Mouse (Mus musculus) forebrain, embryonic 11.5 days (tissue): ENCODE measurements around the gene Sdad1. TPM values are rescaled to one million over a fixed set of nuclear protein-coding genes. Genes with fewer than 3 reads are reported as not detected.

Experiments used
- ATAC-seq: fragments of 200-750 bp; cut with Nextera tagmentation; replicated peaks from 2 replicates; pipeline ENCODE4 v1.8.0; 2017; ENCODE audit warnings: moderate TSS enrichment; ENCODE audit not compliant: low FRiP score
- DNase-seq: peaks from one replicate; pipeline ENCODE4 v3.0.0-alpha.2; 2017; ENCODE audit warnings: low spot score
- H3K27ac ChIP-seq: fragments of 300-500 bp; sonication (generic); 2 replicates; pipeline ENCODE4 v1.5.1; 2014; ENCODE audit warnings: low read depth, low read length
- H3K27me3 ChIP-seq: fragments of 300-500 bp; sonication (generic); 2 replicates; pipeline ENCODE4 v1.6.1; 2014; ENCODE audit warnings: mild to moderate bottlenecking, low read length, mixed read lengths; ENCODE audit not compliant: control insufficient read depth, insufficient read depth
- H3K36me3 ChIP-seq: fragments of 300-500 bp; sonication (generic); 2 replicates; pipeline ENCODE4 v1.6.1; 2014; ENCODE audit warnings: mild to moderate bottlenecking, low read length, moderate library complexity, mixed read lengths; ENCODE audit not compliant: control insufficient read depth, insufficient read depth
- H3K4me1 ChIP-seq: fragments of 300-500 bp; sonication (generic); replicated peaks from 2 replicates; pipeline ENCODE4 v1.6.1; 2014; ENCODE audit warnings: low read length, mixed read lengths; ENCODE audit not compliant: control insufficient read depth, insufficient read depth
- H3K4me2 ChIP-seq: fragments of 300-500 bp; sonication (generic); 2 replicates; pipeline ENCODE4 v1.6.1; 2014; ENCODE audit warnings: low read depth, mild to moderate bottlenecking, low read length, moderate library complexity, mixed read lengths; ENCODE audit not compliant: severe bottlenecking
- H3K4me3 ChIP-seq: fragments of 300-500 bp; sonication (generic); 2 replicates; pipeline ENCODE4 v1.5.1; 2014; ENCODE audit warnings: low read depth, low read length
- H3K9ac ChIP-seq: fragments of 300-500 bp; sonication (generic); 2 replicates; pipeline ENCODE4 v1.6.1; 2014; ENCODE audit warnings: low read length
- H3K9me3 ChIP-seq: fragments of 300-500 bp; sonication (generic); 2 replicates; pipeline ENCODE4 v1.6.1; 2016; ENCODE audit warnings: low read length, mixed read lengths; ENCODE audit not compliant: control insufficient read depth
- WGBS: fragments of 180-500 bp; shearing (Covaris S2); extraction: QIAGEN DNeasy Blood & Tissue Kit; methylation state at CpG from one replicate; pipeline ENCODE4 v1.1.7; 2014; 5-methylcytosine and 5-hydroxymethylcytosine counted together
- polyA plus RNA-seq: library from polyadenylated mRNA; unstranded; fragments of >200 nt; fragmentation: Nextera tagmentation; extraction: Ambion mirVana; gene quantifications from 2 replicates; pipeline ENCODE4 v1.2.1, GENCODE M21; 2014

The Sdad1 gene
- polyA plus RNA-seq, 1 experiment from 2014 or later: 36.8 TPM

DNA sequence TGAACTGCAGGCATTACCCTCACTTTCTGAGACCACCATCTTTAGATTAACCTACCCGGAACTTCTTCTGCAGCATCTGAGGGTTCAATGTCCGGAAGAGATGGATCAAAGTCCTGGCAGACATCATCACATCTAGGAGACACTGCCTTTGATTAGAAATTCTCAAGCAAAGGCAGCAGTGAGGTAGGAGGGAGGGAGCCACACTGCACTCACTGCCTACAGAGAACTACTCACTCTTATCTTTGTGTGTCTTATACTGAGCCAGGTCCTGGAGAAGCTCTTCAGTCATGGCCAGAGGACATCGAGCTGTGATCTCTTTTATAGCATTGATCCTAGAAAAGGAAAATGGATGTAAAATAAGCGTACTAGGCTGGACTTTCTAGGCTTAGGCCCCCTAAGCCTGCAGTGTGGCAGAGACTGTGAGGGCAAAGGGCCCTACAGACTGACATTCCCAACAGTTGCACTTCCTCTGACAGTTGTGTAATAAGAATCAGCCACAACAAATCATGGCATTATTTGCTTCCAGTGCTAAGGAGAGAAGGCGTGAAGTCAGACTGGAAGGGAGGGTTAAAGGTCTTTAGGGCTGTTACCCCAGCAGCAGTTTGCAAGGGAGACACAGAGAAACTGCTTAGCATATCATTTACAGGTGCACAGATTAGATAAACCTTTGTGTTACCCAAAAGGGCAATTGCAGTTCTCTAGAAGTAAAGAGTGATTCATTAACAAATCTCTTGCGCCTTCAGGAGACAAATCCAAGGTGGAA, 18.4 kb downstream of the Sdad1 start:
- H3K9me3 ChIP-seq: no peaks in the 10 kb centered on the region
- 91% methylated on average over 6 of the region's 6 CpGs for WGBS
- no peak for ATAC-seq
- H3K9ac ChIP-seq: no peak overlapping the region
- H3K27ac ChIP-seq: no peak overlapping the region
- no peak overlapping the region for H3K4me3 ChIP-seq
- peaks cover 10% of the 10 kb centered on the region for H3K36me3 ChIP-seq
- H3K4me2 ChIP-seq: no peak overlapping the region
- no peak for DNase-seq
- H3K4me1 ChIP-seq: no peaks in the 10 kb centered on the region
- H3K27me3 ChIP-seq: no peaks in the 10 kb centered on the region

DNA sequence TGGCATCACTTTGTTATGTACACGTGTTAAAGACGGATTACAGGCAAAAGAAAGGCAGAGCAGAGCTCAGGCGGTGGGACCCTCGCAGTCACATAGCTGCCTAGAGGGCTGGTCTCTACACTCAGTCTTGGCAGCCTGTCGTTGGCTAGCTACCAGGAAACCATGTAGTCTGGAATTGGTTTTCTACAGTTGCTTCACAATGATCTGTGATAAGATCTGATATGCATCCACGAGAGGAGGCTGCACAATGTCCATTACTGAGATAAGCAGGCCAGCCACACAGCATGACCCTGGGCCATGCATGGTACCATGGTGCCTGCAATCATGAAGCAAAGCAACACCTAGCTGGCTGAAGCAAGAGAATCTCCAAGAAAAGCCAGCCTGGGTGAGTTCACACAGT, 22.4 kb downstream of the Sdad1 start:
- ATAC-seq: no peak

DNA sequence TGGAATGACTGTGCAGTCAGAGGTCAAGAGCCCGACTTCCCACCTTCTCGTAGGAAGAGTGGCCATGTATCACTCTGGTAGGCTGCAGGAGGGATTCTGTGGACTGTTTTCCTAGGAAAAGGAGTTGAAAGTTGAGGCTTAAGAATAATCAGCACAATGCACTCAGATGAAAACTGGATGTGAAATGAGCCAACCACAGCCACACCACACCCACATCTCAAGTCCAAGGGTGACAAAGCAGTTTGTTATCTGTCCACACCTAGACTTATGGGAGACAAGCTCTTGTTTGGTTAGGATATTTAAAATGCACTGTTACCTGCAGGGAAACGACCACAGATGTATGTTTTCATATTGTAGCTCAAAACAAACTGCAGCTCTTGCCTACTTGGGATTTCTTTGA, 27.2 kb downstream of the Sdad1 start:
- no peak overlapping the region for H3K4me2 ChIP-seq
- H3K27me3 ChIP-seq: no peaks in the 10 kb centered on the region
- DNase-seq: no peak
- no peak overlapping the region for H3K27ac ChIP-seq
- no peak overlapping the region for H3K4me3 ChIP-seq
- no peak for ATAC-seq
- H3K9ac ChIP-seq: no peak overlapping the region
- H3K36me3 ChIP-seq: peaks cover under 1% of the 10 kb centered on the region; the same call in 1 of the 2 replicates
- no peaks in the 10 kb centered on the region for H3K4me1 ChIP-seq
- WGBS: 79% methylated on average over 3 of the region's 3 CpGs
- H3K9me3 ChIP-seq: no peaks in the 10 kb centered on the region

More for the DNA sequence above, 22.4 kb downstream of the Sdad1 start:
- no peak overlapping the region for H3K4me2 ChIP-seq
- peaks cover 10% of the 10 kb centered on the region for H3K36me3 ChIP-seq
- H3K4me1 ChIP-seq: no peaks in the 10 kb centered on the region
- 89% methylated on average over 6 of the region's 6 CpGs for WGBS
- no peak overlapping the region for H3K9ac ChIP-seq
- H3K4me3 ChIP-seq: no peak overlapping the region
- DNase-seq: no peak
- no peaks in the 10 kb centered on the region for H3K27me3 ChIP-seq
- H3K27ac ChIP-seq: no peak overlapping the region
- no peaks in the 10 kb centered on the region for H3K9me3 ChIP-seq

DNA sequence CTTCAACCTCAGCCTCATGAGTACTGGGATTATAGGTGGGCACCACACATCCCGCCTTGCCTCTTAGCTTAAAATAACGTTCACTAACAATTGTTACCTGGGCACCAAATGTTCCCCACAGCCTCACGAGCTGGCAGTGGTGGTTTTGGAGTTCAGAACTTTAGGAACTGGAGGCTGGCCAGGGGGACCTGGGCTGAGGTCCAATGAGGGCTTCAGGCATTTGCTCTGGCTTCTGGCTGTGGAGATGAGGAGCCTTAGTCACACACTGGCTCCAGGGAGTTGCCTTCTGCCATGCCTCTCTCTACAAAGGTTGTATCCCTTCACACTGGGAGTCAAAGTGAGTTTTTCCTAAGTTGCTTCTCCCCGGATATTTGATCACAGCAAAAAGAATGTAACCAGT, 27.7 kb downstream of the Sdad1 start:
- H3K9me3 ChIP-seq: no peaks in the 10 kb centered on the region
- no peaks in the 10 kb centered on the region for H3K4me1 ChIP-seq
- no peak overlapping the region for H3K4me3 ChIP-seq
- no peaks in the 10 kb centered on the region; the same call in 1 of the 2 replicates for H3K36me3 ChIP-seq
- H3K27me3 ChIP-seq: no peaks in the 10 kb centered on the region
- DNase-seq (no peak), ATAC-seq (no peak)
- H3K9ac ChIP-seq: no peak overlapping the region
- WGBS: 82% methylated on average over 4 of the region's 4 CpGs
- no peak overlapping the region for H3K4me2 ChIP-seq
- H3K27ac ChIP-seq: no peak overlapping the region

DNA sequence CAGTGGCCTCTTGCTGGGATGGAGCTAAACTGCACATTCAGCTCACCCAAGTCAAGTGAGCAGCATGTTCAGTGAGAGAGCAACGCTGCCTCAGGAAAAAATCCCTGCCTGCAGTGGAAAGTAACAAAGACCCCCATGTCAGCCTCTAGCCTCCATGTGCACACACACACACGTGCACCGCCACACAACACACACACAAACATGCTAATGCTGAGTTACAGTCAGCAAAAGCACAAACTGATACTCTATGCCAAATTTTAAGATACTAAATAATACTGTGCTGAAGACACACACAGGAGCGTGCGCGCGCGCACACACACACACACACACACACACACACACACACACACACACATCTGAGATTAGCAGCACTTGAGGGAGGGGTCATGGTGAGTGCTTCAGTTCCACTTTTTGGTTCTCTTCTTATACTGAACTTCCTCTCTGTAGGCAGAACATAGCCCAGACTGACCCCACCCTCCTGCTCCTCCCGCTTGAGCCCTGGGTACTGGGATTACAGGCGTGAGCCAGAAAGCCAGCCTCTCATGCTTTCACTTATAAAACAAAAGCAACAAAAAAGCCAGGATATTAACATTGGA, 31.2 kb downstream of the Sdad1 start:
- DNase-seq (no peak), ATAC-seq (no peak)
- H3K4me2 ChIP-seq: no peak overlapping the region
- H3K4me3 ChIP-seq: no peak overlapping the region
- H3K36me3 ChIP-seq: no peaks in the 10 kb centered on the region
- no peak overlapping the region for H3K27ac ChIP-seq
- 84% methylated on average over 10 of the region's 10 CpGs for WGBS
- H3K27me3 ChIP-seq: no peaks in the 10 kb centered on the region
- H3K9ac ChIP-seq: no peak overlapping the region
- H3K9me3 ChIP-seq: no peaks in the 10 kb centered on the region
- no peaks in the 10 kb centered on the region for H3K4me1 ChIP-seq

DNA sequence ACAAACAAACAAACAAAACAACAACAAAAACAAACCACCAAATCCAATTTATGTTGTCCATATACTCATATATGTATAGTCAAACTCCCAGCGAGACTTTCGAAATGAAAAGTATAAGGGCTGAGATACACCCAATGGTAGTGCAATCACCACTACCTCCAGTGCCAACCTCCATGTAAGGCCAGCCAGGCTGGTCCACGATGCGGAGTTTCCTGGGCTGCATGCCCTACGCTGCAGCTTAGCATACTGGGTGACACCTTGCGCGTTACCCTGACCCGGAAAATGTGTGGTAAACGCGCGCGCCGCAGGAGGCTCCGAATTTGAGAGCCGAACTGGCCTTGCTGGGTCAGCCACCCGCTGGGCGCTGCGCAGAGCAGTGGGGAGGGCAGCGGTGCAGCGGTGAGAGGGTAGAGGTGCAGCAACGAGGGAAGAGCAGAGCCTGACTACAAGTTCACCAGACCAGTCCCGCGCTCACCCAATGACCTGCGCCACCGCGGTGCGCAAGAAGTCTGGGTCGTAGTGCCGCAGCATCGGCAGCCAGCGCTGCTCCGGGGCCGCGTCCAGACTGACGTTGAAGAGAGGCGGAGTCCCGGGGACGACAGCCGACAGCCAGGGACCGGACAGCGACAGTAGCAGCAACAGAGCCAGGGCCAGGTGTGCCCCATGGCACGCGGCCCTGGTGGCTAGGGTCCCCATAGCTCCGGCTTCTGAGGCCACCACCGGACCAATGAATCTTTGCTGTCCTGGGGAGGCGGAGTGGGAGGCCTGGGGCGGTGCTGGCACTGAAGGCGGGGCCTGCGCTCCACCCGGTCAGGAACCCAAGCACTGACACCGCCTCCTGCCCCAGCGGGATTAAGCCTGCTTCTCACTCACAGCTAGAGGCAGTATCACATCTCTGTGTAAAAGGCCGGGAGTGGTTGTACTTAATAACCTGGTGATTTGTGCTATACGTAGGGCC, 32.6 kb downstream of the Sdad1 start, which contains the start of gene Naaa:
Gene Naaa (minus strand): TSS at position 734 of the 958 bp plus-strand sequence.
- no peaks in the 10 kb centered on the region for H3K27me3 ChIP-seq
- no peak within 1 kb of the TSS for H3K27ac ChIP-seq
- peak within 1 kb of the TSS; percentile 55 for H3K9ac ChIP-seq
- DNase-seq (peak; percentile 86), ATAC-seq (peak; percentile 88)
- no peaks in the 10 kb centered on the region for H3K36me3 ChIP-seq
- peak within 1 kb of the TSS; percentile 65 for H3K4me3 ChIP-seq
- peak within 1 kb of the TSS; percentile 91 for H3K4me2 ChIP-seq
- no peaks in the 10 kb centered on the region for H3K4me1 ChIP-seq
- H3K9me3 ChIP-seq: no peaks in the 10 kb centered on the region
- WGBS: 3% methylated on average over 54 of the region's 54 CpGs

DNA sequence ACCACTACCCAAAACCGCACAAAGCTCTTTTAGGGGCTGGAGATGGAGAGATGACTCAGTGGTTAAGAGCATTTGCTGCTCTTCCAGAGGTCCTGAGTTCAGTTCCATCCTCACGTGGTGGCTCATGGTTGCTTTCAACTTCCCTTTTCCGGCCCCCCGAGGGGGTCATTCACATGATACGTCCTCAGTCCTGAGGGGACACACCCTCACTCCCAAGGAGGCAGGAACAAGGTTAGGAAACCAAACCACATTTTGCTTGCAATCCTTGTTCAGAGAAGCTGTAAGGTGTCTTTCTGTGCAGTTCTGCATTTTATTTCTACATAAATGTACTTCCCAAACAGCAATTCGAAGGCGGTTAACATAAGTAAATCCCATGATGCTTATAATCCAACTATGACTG, 39.8 kb downstream of the Sdad1 start:
- WGBS: 84% methylated on average over 7 of the region's 7 CpGs
- no peak for ATAC-seq

DNA sequence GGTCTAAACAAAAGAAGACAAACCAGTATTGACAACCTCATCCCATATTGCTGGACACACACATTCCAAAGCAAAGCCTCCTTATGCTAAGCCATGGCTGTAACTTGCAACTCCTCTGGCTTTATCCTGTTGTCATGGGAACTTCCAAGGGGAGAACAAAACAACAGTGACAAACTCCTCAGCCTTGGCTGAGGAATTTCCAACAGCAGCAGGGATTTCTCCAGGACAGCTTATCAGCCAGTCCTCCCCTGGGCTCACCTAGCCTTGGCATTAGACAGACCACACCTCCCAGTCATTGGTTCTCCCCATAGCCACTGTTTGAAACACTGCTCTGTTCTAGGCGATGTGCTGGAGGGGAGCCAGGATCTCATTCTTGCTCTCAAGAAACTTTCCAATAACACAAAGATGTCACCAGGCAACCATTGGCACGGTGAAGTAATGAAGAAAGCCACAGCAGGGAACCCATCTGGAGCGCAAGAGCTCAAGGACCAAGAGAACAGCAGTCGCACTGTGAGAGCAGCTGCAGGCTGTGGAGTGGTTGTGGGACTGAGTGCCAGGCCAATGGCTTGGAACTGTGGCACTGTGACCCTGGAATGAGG, 46.4 kb downstream of the Sdad1 start:
- no peaks in the 10 kb centered on the region for H3K27me3 ChIP-seq
- no peak overlapping the region for H3K4me2 ChIP-seq
- peak; percentile 64 for DNase-seq
- WGBS: 11% methylated on average over 4 of the region's 4 CpGs
- no peaks in the 10 kb centered on the region for H3K36me3 ChIP-seq
- H3K4me1 ChIP-seq: peaks cover 4% of the 10 kb centered on the region; the same call in 1 of the 2 replicates
- H3K9ac ChIP-seq: no peak overlapping the region
- H3K9me3 ChIP-seq: no peaks in the 10 kb centered on the region
- no peak overlapping the region for H3K27ac ChIP-seq
- no peak overlapping the region for H3K4me3 ChIP-seq
- peak; percentile 86 for ATAC-seq

More for the DNA sequence above, 39.8 kb downstream of the Sdad1 start:
- no peak overlapping the region for H3K27ac ChIP-seq
- no peak for DNase-seq
- no peaks in the 10 kb centered on the region for H3K9me3 ChIP-seq
- no peak overlapping the region for H3K4me3 ChIP-seq
- no peaks in the 10 kb centered on the region for H3K36me3 ChIP-seq
- no peaks in the 10 kb centered on the region for H3K4me1 ChIP-seq
- no peak overlapping the region for H3K4me2 ChIP-seq
- H3K9ac ChIP-seq: no peak overlapping the region
- no peaks in the 10 kb centered on the region for H3K27me3 ChIP-seq
